Mouse (Mus musculus): ENCODE measurements around the gene Gstm5.

Gstm5 gene

GRCm38 (mm10) chr3:107873335-107874251 lies 22.0 kb upstream of the Gstm5 start:
- DNase-seq = peak; percentile 86

GRCm38 (mm10) chr3:107875231-107875630 lies 20.4 kb upstream of the Gstm5 start:
- DNase-seq = no peak

GRCm38 (mm10) chr3:107877005-107877404 lies 18.6 kb upstream of the Gstm5 start, which contains the start of gene Eps8l3:
Eps8l3 (plus strand) TSS chr3:107877229.
- peak; percentile 30 for DNase-seq

- DNase-seq = no peak
These were observed 17.6 kb upstream of the Gstm5 start for GRCm38 (mm10) chr3:107877747-107878736.

- DNase-seq = no peak
These were observed 7.7 kb upstream of the Gstm5 start for GRCm38 (mm10) chr3:107887674-107888495.

- DNase-seq = peak; percentile 58
These were observed 6.4 kb upstream of the Gstm5 start for GRCm38 (mm10) chr3:107889236-107889635.

GRCm38 (mm10) chr3:107895194-107895719 lies 364 bp upstream of the Gstm5 start:
- no peak for DNase-seq

GRCm38 (mm10) chr3:107898691-107899090 lies 3.1 kb downstream of the Gstm5 start:
- peak; percentile 65 for DNase-seq

- DNase-seq = peak; percentile 48
These were observed 5.5 kb downstream of the Gstm5 start for GRCm38 (mm10) chr3:107900955-107901673.

- no peak for DNase-seq
These were observed 10.3 kb downstream of the Gstm5 start for GRCm38 (mm10) chr3:107905942-107906341.

GRCm38 (mm10) chr3:107916674-107917073 lies 21.1 kb downstream of the Gstm5 start:
- no peak for DNase-seq

GRCm38 (mm10) chr3:107917097-107917496 lies 21.5 kb downstream of the Gstm5 start:
- no peak for DNase-seq

- DNase-seq = peak; percentile 28
These were observed 22.3 kb downstream of the Gstm5 start for GRCm38 (mm10) chr3:107917783-107918408.

GRCm38 (mm10) chr3:107920348-107920747 lies 24.7 kb downstream of the Gstm5 start:
- no peak for DNase-seq

- DNase-seq = no peak
These were observed 29.7 kb downstream of the Gstm5 start for GRCm38 (mm10) chr3:107925335-107925734.

GRCm38 (mm10) chr3:107927841-107928240 lies 32.2 kb downstream of the Gstm5 start:
- no peak for DNase-seq

GRCm38 (mm10) chr3:107928691-107929090 lies 33.1 kb downstream of the Gstm5 start:
- no peak for DNase-seq

- DNase-seq = no peak
These were observed 33.6 kb downstream of the Gstm5 start for GRCm38 (mm10) chr3:107929243-107929642.

GRCm38 (mm10) chr3:107929731-107930130 lies 34.1 kb downstream of the Gstm5 start:
- no peak for DNase-seq

- DNase-seq = no peak
These were observed 35.5 kb downstream of the Gstm5 start for GRCm38 (mm10) chr3:107931134-107931533.

- peak; percentile 99 for DNase-seq
These were observed 36.0 kb downstream of the Gstm5 start, which contains the start of gene Gstm7 for GRCm38 (mm10) chr3:107931670-107932069. Gstm7 (minus strand) TSS chr3:107931817.
